Mouse (Mus musculus) limb, embryonic 14.5 days (tissue): ENCODE data around the gene Ift57. TPM values are rescaled to one million over a fixed set of nuclear protein-coding genes. Genes with fewer than 3 reads are reported as not detected.
A peak's percentile ranks its signal among the peaks of the same experiment; 100 is the strongest.

Source experiments
- ATAC-seq: fragments of 200-750 bp; cut with Nextera tagmentation; 2 replicates; pipeline ENCODE4 v1.8.0; 2017; ENCODE audit warnings: low read depth, moderate number of reproducible peaks, moderate TSS enrichment; ENCODE audit not compliant: low FRiP score
- DNase-seq: peaks from one replicate; pipeline ENCODE4 v3.0.0-alpha.2; 2015; ENCODE audit warnings: low spot score
- H3K27ac ChIP-seq: fragments of 300-500 bp; sonication (generic); replicated peaks from 2 replicates; pipeline ENCODE4 v1.5.1; 2014; ENCODE audit warnings: low read depth, mild to moderate bottlenecking, low read length, moderate library complexity, mixed read lengths
- H3K27me3 ChIP-seq: fragments of 300-500 bp; sonication (generic); 2 replicates; pipeline ENCODE4 v1.6.1; 2014; ENCODE audit warnings: low read length, mixed read lengths; ENCODE audit not compliant: control insufficient read depth, insufficient read depth
- H3K36me3 ChIP-seq: fragments of 300-500 bp; sonication (generic); 2 replicates; pipeline ENCODE4 v1.6.1; 2014; ENCODE audit warnings: mild to moderate bottlenecking, low read length, moderate library complexity, mixed read lengths; ENCODE audit not compliant: control insufficient read depth, insufficient read depth
- H3K4me1 ChIP-seq: fragments of 300-500 bp; sonication (generic); 2 replicates; pipeline ENCODE4 v1.6.1; 2014; ENCODE audit warnings: antibody characterized with exemption, low read length, mixed read lengths; ENCODE audit not compliant: control insufficient read depth, insufficient read depth
- H3K4me2 ChIP-seq: fragments of 300-500 bp; sonication (generic); replicated peaks from 2 replicates; pipeline ENCODE4 v1.6.1; 2014; ENCODE audit warnings: low read depth, mild to moderate bottlenecking, low read length, moderate library complexity; ENCODE audit not compliant: severe bottlenecking
- H3K4me3 ChIP-seq: fragments of 300-500 bp; sonication (generic); replicated peaks from 2 replicates; pipeline ENCODE4 v1.5.1; 2014; ENCODE audit warnings: low read length
- H3K9ac ChIP-seq: fragments of 300-500 bp; sonication (generic); 2 replicates; pipeline ENCODE4 v1.6.1; 2014; ENCODE audit warnings: mild to moderate bottlenecking, low read depth, low read length, moderate library complexity; ENCODE audit not compliant: severe bottlenecking
- H3K9me3 ChIP-seq: fragments of 300-500 bp; sonication (generic); 2 replicates; pipeline ENCODE4 v1.6.1; 2016; ENCODE audit warnings: low read length; ENCODE audit not compliant: control insufficient read depth
- POLR2A ChIP-seq: fragments of 200-500 bp; IDR thresholded peaks from 2 replicates; pipeline ENCODE4 v1.8.0; 2012; ENCODE audit warnings: inconsistent platforms, mild to moderate bottlenecking, moderate library complexity, borderline replicate concordance; ENCODE audit not compliant: insufficient read depth, insufficient read length; ENCODE audit errors: extremely low read depth
- WGBS: fragments of 180-500 bp; shearing (Covaris S2); extraction: QIAGEN DNeasy Blood & Tissue Kit; methylation state at CpG from one replicate; pipeline ENCODE4 v1.1.7; 2014; 5-methylcytosine and 5-hydroxymethylcytosine counted together
- polyA plus RNA-seq, 2 experiments: library from polyadenylated mRNA; depleted of rRNA in 1 of 2; stranded (reverse) in 1 of 2; unstranded in 1 of 2; fragments of >200 nt; fragmentation: Nextera tagmentation in 1 of 2; extraction: Ambion mirVana in 1 of 2; gene quantifications; 2 replicates each; pipeline versions ENCODE4 v1.2.1 to v1.2.3; 2012 to 2014

Ift57 gene
- polyA plus RNA-seq (2012; rRNA removed) (11.6 and 23.6 TPM in 2 replicates), polyA plus RNA-seq (2014; fragmentation: Nextera tagmentation; extraction: Ambion mirVana) (27.2 and 27.4 TPM in 2 replicates)

DNA sequence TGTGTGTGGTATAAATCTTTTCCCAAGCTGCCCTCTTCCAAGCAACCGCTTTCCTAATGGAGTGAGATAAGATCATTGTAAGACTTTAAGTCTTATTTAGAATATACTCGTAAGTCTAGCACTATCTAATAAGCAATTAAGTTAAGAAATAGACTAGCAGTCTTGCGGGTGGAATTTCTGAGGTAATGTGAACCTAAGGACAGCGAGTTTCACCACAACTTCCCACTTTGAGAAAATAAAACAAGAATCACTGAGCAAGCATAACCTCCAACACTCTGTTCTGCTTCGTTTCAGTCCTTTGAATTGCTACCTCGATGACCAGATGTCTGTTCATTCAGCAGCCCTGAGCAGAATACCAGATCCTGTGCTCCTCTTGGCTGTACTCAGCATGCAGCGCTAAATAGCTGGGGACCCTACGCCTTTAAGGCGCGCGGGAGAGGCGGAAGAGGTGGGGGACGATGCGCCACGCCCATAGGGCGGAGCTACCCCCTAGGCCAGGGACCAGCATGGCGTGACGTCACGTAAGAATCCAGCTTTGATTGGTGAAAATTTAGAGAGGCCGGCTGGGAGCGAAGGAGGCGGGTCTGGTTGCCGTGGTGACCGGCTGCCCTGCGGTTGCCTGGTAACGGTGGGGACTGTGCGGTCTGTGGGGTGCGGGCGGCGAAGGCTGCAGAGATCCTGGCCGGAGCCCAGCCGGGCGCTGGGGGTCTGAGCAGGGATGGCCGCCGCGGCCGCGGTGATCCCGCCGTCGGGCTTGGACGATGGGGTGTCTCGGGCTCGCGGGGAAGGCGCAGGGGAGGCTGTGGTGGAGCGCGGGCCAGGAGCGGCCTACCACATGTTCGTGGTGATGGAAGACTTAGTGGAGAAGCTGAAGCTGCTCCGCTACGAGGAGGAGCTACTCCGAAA lies at the start of gene Ift57:
Ift57 (plus strand) TSS at position 614 of the 906 bp plus-strand sequence.
- peak within 1 kb of the TSS; percentile 78 for H3K4me2 ChIP-seq
- peak within 1 kb of the TSS; percentile 81 for H3K4me3 ChIP-seq
- peak; percentile 100 for DNase-seq
- peak; percentile 27; the same call in 1 of the 2 replicates for TF ChIP-seq POLR2A
- ATAC-seq = peak; percentile 100
- H3K36me3 ChIP-seq = no peaks in the 10 kb centered on the region
- no peaks in the 10 kb centered on the region for H3K9me3 ChIP-seq
- H3K9ac ChIP-seq = peak within 1 kb of the TSS; percentile 72
- WGBS = 2% methylated on average over 47 of the region's 53 CpGs
- peak within 1 kb of the TSS; percentile 59 for H3K27ac ChIP-seq
- H3K4me1 ChIP-seq = 0 out of 2 replicates have a peak, but pooled peaks cover 8% of the 10 kb centered on the region
- H3K27me3 ChIP-seq = no peaks in the 10 kb centered on the region

DNA sequence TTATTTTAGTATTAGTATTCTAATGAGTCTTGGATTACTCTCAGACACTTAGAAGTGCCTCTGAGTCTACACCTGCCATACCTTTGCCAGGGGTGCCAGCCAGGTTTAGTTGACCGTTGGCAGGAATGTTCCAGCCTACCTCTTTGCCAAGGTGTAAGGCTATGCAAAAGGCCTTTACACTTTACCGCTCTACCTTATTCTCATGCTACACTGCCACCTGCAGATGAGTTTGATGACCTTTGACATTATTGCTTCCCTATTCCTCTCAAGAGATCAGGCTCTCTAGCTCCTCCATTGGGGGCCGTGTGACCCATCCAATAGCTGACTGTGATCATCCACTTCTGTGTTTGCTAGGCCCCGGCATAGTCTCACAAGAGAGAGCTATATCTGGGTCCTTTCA lies 41.9 kb upstream of the Ift57 start:
- Histone ChIP-seq H3K27ac (no peak overlapping the region), H3K4me1 (no peaks in the 10 kb centered on the region), H3K9ac (no peak overlapping the region), H3K4me3 (no peak overlapping the region), H3K27me3 (no peaks in the 10 kb centered on the region), H3K36me3 (no peaks in the 10 kb centered on the region), H3K4me2 (no peak overlapping the region), H3K9me3 (no peaks in the 10 kb centered on the region)
- DNase-seq (no peak), ATAC-seq (no peak)
- TF ChIP-seq POLR2A = no peak
- 83% methylated on average over 4 of the region's 4 CpGs for WGBS

GRCm38 (mm10) chr16:49658029-49658428 lies 41.0 kb upstream of the Ift57 start:
- Histone ChIP-seq H3K9ac (no peak overlapping the region), H3K27ac (no peak overlapping the region), H3K36me3 (no peaks in the 10 kb centered on the region), H3K4me1 (no peaks in the 10 kb centered on the region), H3K4me2 (no peak overlapping the region), H3K4me3 (no peak overlapping the region), H3K9me3 (no peaks in the 10 kb centered on the region), H3K27me3 (no peaks in the 10 kb centered on the region)
- WGBS = 79% methylated on average over 5 of the region's 5 CpGs
- TF ChIP-seq POLR2A = no peak
- ATAC-seq = no peak
- no peak for DNase-seq

- 87% methylated on average over 2 of the region's 2 CpGs for WGBS
- no peak for TF ChIP-seq POLR2A
- DNase-seq = no peak
- Histone ChIP-seq H3K9me3 (no peaks in the 10 kb centered on the region), H3K36me3 (no peaks in the 10 kb centered on the region), H3K4me2 (no peak overlapping the region), H3K4me1 (no peaks in the 10 kb centered on the region), H3K27me3 (no peaks in the 10 kb centered on the region), H3K27ac (no peak overlapping the region), H3K9ac (no peak overlapping the region), H3K4me3 (no peak overlapping the region)
- no peak for ATAC-seq
These were observed 39.9 kb upstream of the Ift57 start for GRCm38 (mm10) chr16:49659131-49659530.

DNA sequence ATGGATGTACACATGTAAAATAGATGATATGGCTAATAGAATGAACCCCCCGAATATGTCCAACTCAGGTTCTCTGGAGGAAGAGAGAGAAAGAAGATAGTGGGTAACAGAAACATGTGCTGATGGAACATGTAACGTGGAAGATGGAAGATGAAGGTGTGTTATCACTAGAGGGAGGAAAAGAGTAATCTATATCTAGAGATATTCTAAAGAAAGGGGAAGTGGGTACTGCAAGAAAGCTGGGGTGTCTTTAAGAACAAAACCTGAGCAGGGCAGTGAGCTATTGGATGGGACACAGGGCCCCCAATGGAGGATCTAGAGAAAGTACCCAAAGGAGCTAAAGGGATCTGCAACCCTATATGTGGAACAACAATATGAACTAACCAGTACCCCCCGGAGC lies 38.9 kb upstream of the Ift57 start:
- Histone ChIP-seq H3K9ac (no peak overlapping the region), H3K27me3 (no peaks in the 10 kb centered on the region), H3K9me3 (no peaks in the 10 kb centered on the region), H3K4me2 (no peak overlapping the region), H3K4me3 (no peak overlapping the region), H3K36me3 (no peaks in the 10 kb centered on the region), H3K4me1 (no peaks in the 10 kb centered on the region), H3K27ac (no peak overlapping the region)
- no peak for DNase-seq
- 90% methylated on average over 3 of the region's 3 CpGs for WGBS
- TF ChIP-seq POLR2A = no peak
- ATAC-seq = no peak
